Mouse (Mus musculus) C2C12 (cell line): ENCODE results near the gene Ppp1r36.

Experiments used
- CTCF ChIP-seq: IDR thresholded peaks from one replicate; pipeline ENCODE4 v1.5.1; 2011; ENCODE audit not compliant: control insufficient read depth, insufficient read depth, insufficient read length
- MAX ChIP-seq: IDR thresholded peaks from one replicate; pipeline ENCODE4 v1.6.1; 2011; ENCODE audit warnings: mild to moderate bottlenecking, control low read depth

DNA sequence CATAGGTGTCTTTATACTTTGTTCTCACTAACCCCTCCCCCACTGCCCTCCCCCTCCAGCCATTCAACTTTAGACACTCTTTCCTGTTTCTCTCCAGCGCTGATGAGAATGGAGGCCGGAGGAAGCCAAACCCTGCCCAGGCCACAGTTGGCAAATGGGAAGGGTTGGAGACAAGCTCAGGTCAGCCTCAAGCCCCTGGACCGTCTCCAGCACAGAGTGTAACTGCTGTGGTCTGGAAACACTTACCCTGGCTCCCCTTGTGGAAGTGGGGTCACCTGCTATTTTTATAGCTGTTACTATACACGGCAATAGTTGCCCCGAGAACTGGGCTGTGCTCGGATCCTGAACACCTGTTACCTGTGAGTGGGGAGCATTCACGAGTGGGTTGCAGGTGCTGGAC, 49.3 kb downstream of the Ppp1r36 start:
- TF ChIP-seq CTCF (no peak), MAX (no peak)
